In genomic region chr2:162853576-162853975, GRCm38 (mm10) we compare ENCODE assay signal across 11 mouse cellular contexts.
DNase-seq lines count a peak whose midpoint lies in the region; ATAC-seq and TF ChIP-seq lines count a peak whose summit lies in the region.
"Had no signal": no experiment of that assay in that cellular context is flagged by ENCODE, and none has a peak within 500 bp of the region (broad histone marks: within the 10 kb centered on the region; RNA-seq: fewer than 3 reads in every experiment).

No protein-coding gene starts in this region.

- no peak for TF ChIP-seq CTCF in brain, embryonic 14.5 days (IDR thresholded peaks at IDR 0.05; ENCODE audit: borderline replicate concordance, extremely low read depth, insufficient read depth, insufficient read length)

- no peak for TF ChIP-seq POLR2A in brain, embryonic 14.5 days (IDR thresholded peaks at IDR 0.05; ENCODE audit: borderline replicate concordance, extremely low read depth, insufficient read depth, insufficient read length, poor library complexity, severe bottlenecking)

- ATAC-seq in hindbrain, embryonic 16.5 days, result peak; percentile 71
- no peak for ATAC-seq in hindbrain, embryonic 12.5 days (ENCODE audit: low FRiP score)
- ATAC-seq in midbrain, embryonic 16.5 days, result no peak

- no peak overlapping the region for H3K4me3 ChIP-seq in hindbrain, embryonic 16.5 days (ENCODE audit: low read length)
- no peak overlapping the region for H3K4me3 ChIP-seq in hindbrain, embryonic 12.5 days
- H3K4me3 ChIP-seq in midbrain, embryonic 16.5 days (ENCODE audit: low read depth, low read length), result no peak overlapping the region
- H3K4me3 ChIP-seq: embryonic facial prominence, embryonic 15.5 days; limb, embryonic 13.5 days had no signal

- no peak overlapping the region for H3K9ac ChIP-seq in hindbrain, embryonic 16.5 days (ENCODE audit: low read depth, low read length)
- no peak overlapping the region for H3K9ac ChIP-seq in hindbrain, embryonic 12.5 days
- no peak overlapping the region for H3K9ac ChIP-seq in midbrain, embryonic 16.5 days (ENCODE audit: low read depth, low read length)
- H3K9ac ChIP-seq: embryonic facial prominence, embryonic 15.5 days; limb, embryonic 13.5 days had no signal

- no peak overlapping the region for H3K4me2 ChIP-seq in hindbrain, embryonic 16.5 days (ENCODE audit: low read length)
- H3K4me2 ChIP-seq in hindbrain, embryonic 12.5 days (replicated peaks), result no peak overlapping the region
- no peak overlapping the region for H3K4me2 ChIP-seq in midbrain, embryonic 16.5 days (ENCODE audit: low read length)
- H3K4me2 ChIP-seq: embryonic facial prominence, embryonic 15.5 days; limb, embryonic 13.5 days had no signal

- peaks cover 3% of the 10 kb centered on the region for H3K4me1 ChIP-seq in hindbrain, embryonic 16.5 days (ENCODE audit: control insufficient read depth, insufficient read depth, low read depth, low read length)
- no peaks in the 10 kb centered on the region for H3K4me1 ChIP-seq in hindbrain, embryonic 12.5 days
- no peaks in the 10 kb centered on the region for H3K4me1 ChIP-seq in midbrain, embryonic 16.5 days (ENCODE audit: control insufficient read depth, insufficient read depth, low read length)
- H3K4me1 ChIP-seq: embryonic facial prominence, embryonic 15.5 days; limb, embryonic 13.5 days had no signal

- no peak overlapping the region for H3K27ac ChIP-seq in hindbrain, embryonic 16.5 days (ENCODE audit: low read depth, low read length)
- H3K27ac ChIP-seq in hindbrain, embryonic 12.5 days, result no peak overlapping the region
- no peak overlapping the region for H3K27ac ChIP-seq in midbrain, embryonic 16.5 days (ENCODE audit: low read length)
- H3K27ac ChIP-seq: embryonic facial prominence, embryonic 15.5 days; limb, embryonic 13.5 days had no signal

- H3K27me3 ChIP-seq in hindbrain, embryonic 16.5 days (replicated peaks; ENCODE audit: control insufficient read depth, insufficient read depth, low read length), result no peaks in the 10 kb centered on the region
- no peaks in the 10 kb centered on the region for H3K27me3 ChIP-seq in hindbrain, embryonic 12.5 days
- no peaks in the 10 kb centered on the region for H3K27me3 ChIP-seq in midbrain, embryonic 16.5 days (ENCODE audit: control insufficient read depth, insufficient read depth, low read depth, low read length)
- H3K27me3 ChIP-seq: embryonic facial prominence, embryonic 15.5 days; limb, embryonic 13.5 days had no signal

- 62% methylated on average over 7 of the region's 7 CpGs for WGBS in hindbrain, embryonic 16.5 days
- WGBS in hindbrain, embryonic 12.5 days, result 81% methylated on average over 7 of the region's 7 CpGs
- 73% methylated on average over 7 of the region's 7 CpGs for WGBS in midbrain, embryonic 16.5 days

- DNase-seq in brain, embryonic 14.5 days (ENCODE audit: low read depth), result peak; percentile 93
- peak; percentile 67 for DNase-seq in gastrocnemius, postnatal 10 days
- peak; percentile 41 for DNase-seq in layer of hippocampus, adult 9-11 months
- DNase-seq in thymus, postnatal 36 days, result no peak
- no peak for DNase-seq in c-Kit-positive CD71-positive TER-119-positive erythroid progenitor cells, embryonic 14.5 days (ENCODE audit: low spot score)

- H3K36me3 ChIP-seq in hindbrain, embryonic 16.5 days (ENCODE audit: control insufficient read depth, insufficient read depth, low read length), result no peaks in the 10 kb centered on the region
- H3K36me3 ChIP-seq in hindbrain, embryonic 12.5 days, result no peaks in the 10 kb centered on the region
- H3K36me3 ChIP-seq in midbrain, embryonic 16.5 days (ENCODE audit: control insufficient read depth, insufficient read depth, low read length), result no peaks in the 10 kb centered on the region
- H3K36me3 ChIP-seq: embryonic facial prominence, embryonic 15.5 days; G1E; limb, embryonic 13.5 days had no signal

- no peaks in the 10 kb centered on the region for H3K9me3 ChIP-seq in hindbrain, embryonic 16.5 days (ENCODE audit: control insufficient read depth, low read length)
- no peaks in the 10 kb centered on the region for H3K9me3 ChIP-seq in hindbrain, embryonic 12.5 days (replicated peaks)
- H3K9me3 ChIP-seq in midbrain, embryonic 16.5 days (replicated peaks; ENCODE audit: control insufficient read depth, low read length, poor library complexity, severe bottlenecking), result no peaks in the 10 kb centered on the region
- H3K9me3 ChIP-seq: embryonic facial prominence, embryonic 15.5 days; limb, embryonic 13.5 days had no signal

Comparison
In these comparisons a context has a peak if more than half of its experiments do, and no peak if none do; other contexts are left out.
1. DNase-seq: peak in brain, embryonic 14.5 days (single experiment), gastrocnemius, postnatal 10 days (single experiment) and layer of hippocampus, adult 9-11 months (single experiment); none in thymus, postnatal 36 days (0 of 2) and c-Kit-positive CD71-positive TER-119-positive erythroid progenitor cells, embryonic 14.5 days (single experiment).